Mouse (Mus musculus): ENCODE measurements around the gene Rasgrf2.
"Not testable (repeated sequence)": the region's sequence is repeated elsewhere in the genome, so short reads cannot be mapped to it uniquely, and the experiment has no call there.

Gene Rasgrf2

DNA sequence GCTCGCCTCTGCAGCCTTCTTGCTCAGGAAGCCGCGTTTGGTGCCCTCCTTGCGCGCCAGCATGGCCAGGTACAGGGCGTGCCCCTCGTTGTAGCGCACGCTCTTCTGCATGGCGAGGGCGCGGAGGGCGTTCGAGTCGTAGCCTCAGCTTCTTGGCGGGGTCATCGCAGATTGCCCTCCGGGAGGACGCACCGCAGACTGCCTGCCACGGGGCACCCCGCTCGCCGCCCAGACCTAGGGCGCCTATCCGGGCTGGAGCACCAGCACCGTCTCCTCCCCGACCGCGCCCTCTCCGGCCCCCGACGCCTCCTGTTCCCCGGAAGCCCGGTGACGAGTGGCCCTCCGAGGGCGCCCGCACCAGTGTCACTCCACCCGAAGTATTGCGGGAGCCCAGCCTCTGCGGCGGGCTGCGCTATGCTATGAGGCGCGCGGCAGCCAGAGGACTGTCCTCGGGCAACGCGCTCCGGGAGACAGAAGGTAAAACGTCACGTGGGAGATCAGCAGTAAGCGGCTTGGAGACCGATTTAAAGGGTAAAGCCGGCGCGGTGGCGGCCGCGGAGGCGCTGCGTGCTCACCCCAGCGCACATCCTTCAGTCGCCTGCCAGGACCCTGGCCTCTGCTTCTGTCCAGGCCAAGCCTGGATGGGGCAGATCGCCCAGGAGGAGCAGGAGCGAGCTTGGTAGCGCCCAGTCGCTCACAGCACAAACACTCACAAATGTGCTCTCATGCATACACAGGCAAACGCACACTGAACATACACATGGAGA lies at the start of gene Rasgrf2:
Gene Rasgrf2, minus strand, starts transcription at position 273 of the 767 bp plus-strand sequence.
- peak; percentile 5 for DNase-seq (ENCODE audit: low spot score)

DNA sequence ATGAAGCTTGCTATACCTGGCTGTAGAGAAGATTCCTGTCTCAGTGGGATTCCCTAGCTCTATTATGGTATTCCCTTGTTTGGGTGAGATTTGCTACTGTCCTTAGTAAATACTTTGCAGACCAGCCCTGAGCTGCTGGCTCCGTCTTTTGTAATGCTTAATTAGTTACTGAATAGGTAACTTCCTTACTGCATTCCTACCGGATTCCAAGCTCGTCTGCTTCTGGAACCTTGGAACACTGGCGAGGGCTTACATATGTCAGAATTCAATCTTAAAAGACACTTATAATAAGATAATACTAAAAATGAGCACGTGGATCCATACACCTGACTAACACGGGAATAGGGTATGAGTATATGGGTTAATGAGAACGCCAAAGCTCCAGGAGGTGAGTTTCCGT lies 41.2 kb upstream of the Rasgrf2 start:
- not testable (repeated sequence) for DNase-seq (ENCODE audit: low spot score)

DNA sequence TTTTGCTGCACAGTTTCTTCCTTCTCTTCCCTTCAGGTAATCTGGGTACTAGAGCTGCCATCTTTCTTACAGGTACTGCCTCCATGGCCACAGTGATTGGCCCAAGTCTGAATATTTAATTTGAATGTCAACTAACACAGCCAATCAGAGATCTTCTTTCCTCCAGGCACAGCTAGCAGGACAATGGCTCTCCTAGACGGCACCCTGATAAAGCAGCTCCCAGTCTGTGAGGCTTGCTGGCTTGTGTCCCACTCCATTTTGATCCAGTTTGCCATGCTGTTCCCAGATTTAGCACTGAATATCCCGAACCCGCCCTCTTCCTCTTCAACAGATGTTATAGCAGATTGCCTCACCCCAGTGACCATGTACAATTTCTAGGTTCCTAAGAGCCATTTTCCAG lies 19.1 kb upstream of the Rasgrf2 start:
- no peak for DNase-seq (ENCODE audit: low spot score)

GRCm38 (mm10) chr13:92148858-92149257 lies 17.4 kb upstream of the Rasgrf2 start:
- DNase-seq (ENCODE audit: low spot score), result no peak

GRCm38 (mm10) chr13:92134792-92135191 lies 3.3 kb upstream of the Rasgrf2 start:
- no peak for DNase-seq (ENCODE audit: low spot score)

DNA sequence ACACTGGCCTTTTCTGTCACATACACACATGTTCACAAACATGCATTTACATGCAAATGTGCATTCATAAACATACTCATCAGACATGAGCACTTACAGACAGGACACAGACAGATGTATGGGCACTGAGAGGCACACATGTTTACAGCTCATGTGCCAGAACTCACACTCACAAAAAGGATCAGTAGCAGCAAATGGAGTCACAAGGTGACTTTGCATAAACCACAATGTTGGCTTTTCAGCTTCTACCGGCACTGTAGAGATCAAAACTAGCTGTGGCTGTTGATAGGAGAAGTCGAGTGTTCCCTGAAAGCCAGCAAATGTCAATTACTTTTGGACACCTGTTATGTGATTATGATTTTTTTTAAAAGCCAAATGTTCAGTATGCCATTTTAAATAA lies 1.1 kb upstream of the Rasgrf2 start:
- no peak for DNase-seq (ENCODE audit: low spot score)

DNA sequence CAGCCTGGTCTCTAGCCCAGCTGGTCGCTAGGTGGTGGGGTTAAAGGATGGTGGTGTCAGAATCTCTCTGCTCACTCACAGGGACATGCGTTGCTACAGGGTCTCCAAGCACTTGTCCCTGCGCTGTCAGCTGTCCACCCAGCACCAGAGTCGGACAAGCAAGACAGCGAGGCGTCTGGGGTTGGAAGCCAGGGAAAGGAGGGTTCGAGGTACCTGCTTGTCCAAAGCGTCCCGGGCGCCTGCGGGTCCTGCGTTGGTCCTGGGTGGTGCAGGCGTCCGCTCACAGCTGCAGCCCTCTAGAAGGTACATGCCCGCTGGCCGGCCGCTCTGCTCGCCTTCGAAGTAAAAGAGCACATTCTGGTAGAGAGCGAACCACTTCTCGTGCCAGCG lies 467 bp downstream of the Rasgrf2 start:
- no peak for DNase-seq (ENCODE audit: low spot score)

- no peak for DNase-seq (ENCODE audit: low spot score)
Observed at GRCm38 (mm10) chr13:92129877-92130276, 1.6 kb downstream of the Rasgrf2 start.

- no peak for DNase-seq (ENCODE audit: low spot score)
Observed at GRCm38 (mm10) chr13:92125902-92126301, 5.6 kb downstream of the Rasgrf2 start.

- no peak for DNase-seq (ENCODE audit: low spot score)
Observed at GRCm38 (mm10) chr13:92119623-92120022, 11.8 kb downstream of the Rasgrf2 start.

DNA sequence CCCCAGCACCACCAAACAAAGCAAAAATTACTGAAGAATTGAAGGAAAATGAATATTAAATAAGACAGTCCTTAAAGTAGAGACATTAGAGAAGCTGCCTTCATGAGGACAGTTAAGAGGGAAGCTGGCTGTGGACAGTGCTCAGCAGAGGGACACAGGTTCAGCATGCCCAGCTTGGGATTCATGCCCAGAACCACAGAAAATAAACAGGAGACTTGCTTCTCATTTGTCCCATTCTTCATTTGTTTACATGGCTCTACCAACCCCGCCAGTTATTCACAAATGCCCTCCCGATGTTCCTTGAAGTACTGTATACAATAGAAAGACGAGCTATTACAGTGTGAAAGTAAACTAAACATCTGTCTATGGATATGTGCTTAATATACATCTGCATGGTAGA lies 17.4 kb downstream of the Rasgrf2 start:
- DNase-seq (ENCODE audit: low spot score), result no peak

DNA sequence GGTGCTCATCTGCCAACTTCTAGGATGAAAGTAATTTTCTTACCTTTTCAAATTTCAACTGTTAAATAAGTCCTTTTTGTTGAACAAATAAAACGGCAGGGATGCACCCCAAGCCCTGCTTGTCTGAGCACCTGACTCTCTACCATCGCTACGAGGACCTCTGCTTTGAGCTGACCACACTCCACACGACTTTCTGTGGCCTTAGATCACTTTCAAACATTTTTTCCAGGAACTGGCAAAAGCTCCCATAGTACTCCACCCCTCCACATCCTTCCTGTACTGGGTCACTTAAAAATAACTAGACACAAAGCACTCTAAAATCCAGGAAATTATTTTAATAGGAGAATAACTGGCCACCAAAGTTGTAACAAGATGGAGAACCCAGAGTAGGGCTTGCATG lies 23.2 kb downstream of the Rasgrf2 start:
- no peak for DNase-seq (ENCODE audit: low spot score)

- DNase-seq (ENCODE audit: low spot score), result no peak
Observed at GRCm38 (mm10) chr13:92104259-92104658, 27.2 kb downstream of the Rasgrf2 start.

DNA sequence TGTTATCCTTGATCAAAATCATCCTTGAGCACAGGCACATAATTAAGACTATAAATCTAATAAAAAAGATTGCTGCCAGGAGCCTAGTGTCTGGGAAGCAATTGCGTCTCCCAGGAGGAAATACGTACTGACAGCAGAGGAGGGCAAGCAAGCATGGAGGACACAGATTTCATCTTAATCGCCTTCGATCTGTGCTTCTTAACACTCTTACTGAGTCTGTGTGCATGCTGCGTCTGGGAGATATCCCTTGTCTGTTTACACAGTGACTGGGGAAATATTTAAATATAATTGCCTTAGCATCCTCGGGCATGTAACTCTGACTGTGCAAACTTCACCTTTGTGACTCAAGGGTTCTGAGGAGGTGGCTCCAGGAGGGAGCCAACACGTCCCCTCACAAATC lies 33.0 kb downstream of the Rasgrf2 start:
- no peak for DNase-seq (ENCODE audit: low spot score)

DNA sequence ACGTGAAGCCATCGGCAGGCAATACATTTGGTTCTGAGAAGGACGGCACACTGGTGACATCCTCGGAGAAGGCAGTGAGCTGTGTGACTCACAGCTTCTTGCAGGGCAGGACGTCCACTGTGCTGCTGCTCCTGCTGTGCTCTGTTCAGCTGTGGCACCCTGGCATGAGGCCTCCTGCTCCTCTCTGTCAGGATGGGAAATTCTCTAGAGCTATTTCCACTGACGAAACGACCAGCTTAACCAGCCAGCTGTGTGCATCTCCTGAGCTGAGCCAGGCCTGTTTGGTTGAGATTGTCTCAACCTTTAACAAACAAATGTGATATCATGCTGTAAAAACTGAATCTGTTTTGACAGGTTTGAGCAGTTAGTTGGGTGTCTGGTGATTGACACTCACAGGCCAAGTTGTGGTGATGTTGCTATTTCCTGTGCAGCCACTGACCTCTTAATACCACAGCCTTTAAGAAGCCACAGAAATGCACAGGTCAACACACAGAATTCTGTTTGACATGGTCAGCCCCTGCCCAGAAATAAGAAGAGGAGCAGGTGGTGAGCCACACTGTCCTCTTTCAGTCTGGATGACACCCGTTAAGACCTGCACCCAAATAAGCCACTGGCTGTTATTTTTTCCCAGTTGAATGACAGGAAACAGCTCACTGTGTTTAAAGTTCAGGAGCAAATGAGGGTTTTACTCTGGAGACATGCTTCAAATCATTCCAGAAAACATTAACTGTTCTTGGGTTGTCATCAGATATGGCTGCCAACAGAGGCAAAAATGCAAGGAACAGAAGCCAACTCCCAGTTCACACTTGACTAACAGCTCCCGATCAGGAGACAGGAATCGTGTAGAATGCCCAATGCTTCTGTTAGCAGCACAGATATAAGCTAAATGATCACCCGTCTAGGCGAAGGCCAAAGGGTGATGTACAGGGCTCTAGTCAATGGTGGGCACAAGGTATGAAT lies 36.0 kb downstream of the Rasgrf2 start:
- DNase-seq (ENCODE audit: low spot score), result no peak

DNA sequence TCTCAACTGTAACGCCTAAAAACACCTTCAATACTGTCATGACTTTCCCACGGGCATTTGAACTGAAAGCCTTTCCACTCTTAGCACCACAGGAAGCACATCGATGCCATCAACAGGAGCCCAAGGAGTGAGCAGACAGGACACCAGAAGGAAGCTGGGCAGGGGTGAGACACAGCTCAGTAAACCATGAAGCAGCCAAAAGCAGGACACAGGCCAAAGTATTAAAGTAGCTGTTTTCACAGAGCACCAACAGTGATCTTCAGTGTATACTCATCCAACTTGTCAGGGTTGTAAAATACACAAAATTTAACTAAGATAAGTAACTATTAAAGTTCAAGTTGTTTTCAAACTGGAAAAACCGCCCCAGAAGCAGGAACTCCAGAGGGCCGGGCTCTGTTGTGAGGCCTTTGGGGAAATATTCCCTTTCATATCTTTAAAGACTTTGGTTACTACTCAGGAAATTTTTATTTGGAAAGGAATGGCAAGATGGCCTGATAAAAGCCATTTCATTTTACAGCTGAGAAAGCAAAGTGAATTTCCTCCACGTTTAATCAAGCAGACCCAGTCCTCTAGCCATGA lies 37.7 kb downstream of the Rasgrf2 start:
- DNase-seq (ENCODE audit: low spot score), result no peak

DNA sequence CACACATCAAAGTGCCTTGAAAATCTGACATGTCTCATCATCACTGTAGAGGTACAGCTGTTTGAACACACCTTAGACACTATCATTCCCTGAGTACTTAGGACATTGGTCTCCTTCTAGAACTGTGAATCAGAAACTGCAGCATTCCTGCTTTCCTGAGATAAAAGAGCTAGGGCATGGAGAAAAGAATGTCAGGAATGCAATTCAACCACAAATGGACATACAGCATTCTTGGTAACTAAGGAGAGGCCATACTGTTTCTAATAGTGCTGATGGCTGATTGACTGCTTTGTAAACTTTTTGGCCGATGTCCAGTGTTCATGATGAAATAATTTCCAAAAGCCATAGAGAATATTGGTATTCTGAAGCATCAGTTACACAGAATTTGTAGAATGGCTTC lies 58.3 kb downstream of the Rasgrf2 start:
- no peak for DNase-seq (ENCODE audit: low spot score)

DNA sequence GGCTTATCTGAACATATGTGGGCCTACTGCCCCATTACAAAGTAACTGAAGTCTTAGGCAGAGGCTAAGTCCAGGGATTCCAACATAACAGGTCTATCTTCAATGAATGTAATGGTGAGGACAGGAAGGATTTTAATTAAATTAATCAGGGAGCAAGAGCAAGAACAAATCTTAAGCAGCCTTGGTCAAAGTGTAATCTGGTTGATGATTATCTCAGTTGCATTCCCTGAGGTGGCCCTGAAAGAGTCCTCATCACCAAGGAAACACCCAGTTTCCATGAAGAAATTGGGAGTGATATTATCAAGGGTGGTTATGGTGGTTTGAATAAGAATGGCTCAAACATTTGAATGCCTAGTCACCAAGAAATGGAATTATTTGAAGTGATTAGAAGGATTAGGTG lies 62.8 kb downstream of the Rasgrf2 start:
- DNase-seq (ENCODE audit: low spot score), result no peak

- DNase-seq (ENCODE audit: low spot score), result no peak
Observed at GRCm38 (mm10) chr13:92067831-92068230, 63.6 kb downstream of the Rasgrf2 start.

GRCm38 (mm10) chr13:92053748-92054147 lies 77.7 kb downstream of the Rasgrf2 start:
- DNase-seq (ENCODE audit: low spot score), result no peak

- DNase-seq (ENCODE audit: low spot score), result no peak
Observed at GRCm38 (mm10) chr13:92053001-92053400, 78.5 kb downstream of the Rasgrf2 start.

DNA sequence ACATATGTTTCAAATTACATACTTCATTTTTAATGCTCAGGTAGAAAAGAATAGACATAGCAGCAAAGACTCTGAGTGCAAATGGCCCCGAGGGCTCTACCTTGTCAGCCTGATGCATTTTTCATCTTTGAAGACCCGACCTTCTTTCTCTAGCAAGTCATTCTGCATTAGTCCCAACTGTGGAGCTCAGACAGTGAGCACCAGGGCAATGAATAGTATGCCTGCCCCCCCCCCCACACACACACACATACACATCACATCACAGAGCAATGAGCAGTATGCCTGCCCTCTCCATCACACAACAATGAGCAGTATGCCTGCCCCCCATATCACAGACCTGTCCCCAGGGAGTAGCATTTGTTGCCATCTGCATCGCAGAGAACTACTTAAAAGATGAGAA lies 80.2 kb downstream of the Rasgrf2 start:
- DNase-seq (ENCODE audit: low spot score), result no peak
